In the genomic region with DNA sequence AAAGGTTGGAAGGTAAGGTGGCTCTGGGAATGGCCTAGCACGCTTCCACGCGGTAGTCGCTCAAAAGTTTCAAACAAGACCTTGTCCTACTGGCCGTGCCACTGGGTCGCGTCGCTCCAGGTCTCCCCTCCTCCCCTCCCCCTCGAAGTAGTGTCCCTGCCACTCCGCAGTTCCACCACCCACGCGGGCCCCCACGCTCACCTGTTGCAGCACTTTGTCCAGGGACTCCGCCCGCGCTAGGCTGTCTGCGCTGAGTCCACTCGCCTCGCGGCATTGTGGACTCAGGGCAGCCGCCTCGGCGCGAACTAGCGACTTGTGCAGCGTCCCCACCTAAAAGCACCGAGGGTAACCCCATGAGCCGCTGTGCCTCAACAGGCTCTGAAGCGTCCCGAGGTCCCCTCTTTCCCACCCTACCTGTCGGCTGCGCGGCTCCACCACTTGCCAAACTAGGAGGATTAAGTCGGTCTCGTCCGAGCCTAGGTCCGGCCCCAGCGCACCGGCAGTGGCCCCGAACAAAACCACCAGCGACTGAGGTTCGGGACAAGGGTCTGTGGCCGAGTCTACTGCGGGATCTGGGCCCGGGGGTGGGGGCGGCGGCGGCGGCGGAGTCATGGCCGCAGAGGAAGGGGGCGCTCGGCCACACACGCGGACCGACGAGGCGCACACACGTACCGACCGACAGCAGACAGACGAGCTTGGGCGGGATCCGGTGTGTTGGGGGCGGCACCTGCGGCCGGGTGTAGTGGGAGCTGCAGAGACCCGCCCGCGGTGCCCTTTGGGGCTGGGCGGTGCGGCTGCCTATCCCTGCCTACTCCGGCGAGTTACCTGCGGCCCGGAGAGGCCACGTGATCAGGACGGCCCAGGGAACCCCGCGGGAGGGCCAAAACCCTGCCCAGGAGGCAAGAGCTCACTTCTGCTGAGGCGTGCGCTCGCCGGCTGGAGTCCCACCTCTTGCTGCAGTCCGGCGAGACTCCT, we compare ENCODE assay signal across 9 mouse cellular contexts. TPM values are rescaled to one million over a fixed set of nuclear protein-coding genes. Genes with fewer than 3 reads are reported as not detected.
A peak's percentile ranks its signal among the peaks of the same experiment; 100 is the strongest.
DNase-seq lines count a peak whose midpoint lies in the region; ATAC-seq lines count a peak whose summit lies in the region.
"Had no signal": no experiment of that assay in that cellular context is flagged by ENCODE, and none has a peak within 500 bp of the region (broad histone marks: within the 10 kb centered on the region; RNA-seq: fewer than 3 reads in every experiment).

A gene (minus strand): TSS at position 819 of the 975 bp plus-strand sequence.

- peaks cover 30% of the 10 kb centered on the region for H3K4me1 ChIP-seq in embryonic facial prominence, embryonic 13.5 days
- H3K4me1 ChIP-seq in hindbrain, embryonic 14.5 days (replicated peaks; ENCODE audit: control insufficient read depth, insufficient read depth, low read length) = peaks cover 22% of the 10 kb centered on the region
- H3K4me1 ChIP-seq in limb, embryonic 15.5 days = peaks cover 46% of the 10 kb centered on the region
- H3K4me1 ChIP-seq in midbrain, embryonic 14.5 days (ENCODE audit: control insufficient read depth, insufficient read depth, low read length) = peaks cover 22% of the 10 kb centered on the region

- peak within 1 kb of the TSS; percentile 84 for H3K4me2 ChIP-seq in embryonic facial prominence, embryonic 13.5 days
- peak within 1 kb of the TSS; percentile 68 for H3K4me2 ChIP-seq in hindbrain, embryonic 14.5 days (replicated peaks)
- H3K4me2 ChIP-seq in limb, embryonic 15.5 days = peak within 1 kb of the TSS; percentile 89
- peak within 1 kb of the TSS; percentile 78 for H3K4me2 ChIP-seq in midbrain, embryonic 14.5 days (ENCODE audit: low read length)

- H3K4me3 ChIP-seq in embryonic facial prominence, embryonic 13.5 days = peak within 1 kb of the TSS; percentile 54
- peak within 1 kb of the TSS; percentile 40 for H3K4me3 ChIP-seq in hindbrain, embryonic 14.5 days (replicated peaks; ENCODE audit: low read length)
- H3K4me3 ChIP-seq in limb, embryonic 15.5 days = peak within 1 kb of the TSS; percentile 51
- peak within 1 kb of the TSS; percentile 45 for H3K4me3 ChIP-seq in midbrain, embryonic 14.5 days (replicated peaks; ENCODE audit: low read depth, low read length)

- peaks cover 17% of the 10 kb centered on the region for H3K36me3 ChIP-seq in embryonic facial prominence, embryonic 13.5 days
- peaks cover 8% of the 10 kb centered on the region for H3K36me3 ChIP-seq in hindbrain, embryonic 14.5 days (replicated peaks; ENCODE audit: control insufficient read depth, insufficient read depth)
- peaks cover 15% of the 10 kb centered on the region for H3K36me3 ChIP-seq in limb, embryonic 15.5 days
- peaks cover 9% of the 10 kb centered on the region; the same call in 1 of the 2 replicates for H3K36me3 ChIP-seq in midbrain, embryonic 14.5 days (ENCODE audit: control insufficient read depth, insufficient read depth, low read length)

- peaks cover 62% of the 10 kb centered on the region for H3K27me3 ChIP-seq in embryonic facial prominence, embryonic 13.5 days
- H3K27me3 ChIP-seq in hindbrain, embryonic 14.5 days (ENCODE audit: control insufficient read depth, insufficient read depth, low read length) = peaks cover 75% of the 10 kb centered on the region
- peaks cover 47% of the 10 kb centered on the region for H3K27me3 ChIP-seq in limb, embryonic 15.5 days
- H3K27me3 ChIP-seq in midbrain, embryonic 14.5 days (ENCODE audit: control insufficient read depth, insufficient read depth, low read length) = peaks cover 69% of the 10 kb centered on the region

- H3K27ac ChIP-seq in embryonic facial prominence, embryonic 13.5 days = peak within 1 kb of the TSS; percentile 73
- no peak within 1 kb of the TSS for H3K27ac ChIP-seq in hindbrain, embryonic 14.5 days
- H3K27ac ChIP-seq in limb, embryonic 15.5 days = peak within 1 kb of the TSS; percentile 68
- H3K27ac ChIP-seq in midbrain, embryonic 14.5 days (replicated peaks; ENCODE audit: low read depth, low read length) = no peak within 1 kb of the TSS

- H3K9ac ChIP-seq in embryonic facial prominence, embryonic 13.5 days = peak within 1 kb of the TSS; percentile 68
- peak within 1 kb of the TSS; percentile 46 for H3K9ac ChIP-seq in hindbrain, embryonic 14.5 days
- H3K9ac ChIP-seq in limb, embryonic 15.5 days = peak within 1 kb of the TSS; percentile 39
- peak within 1 kb of the TSS; percentile 39 for H3K9ac ChIP-seq in midbrain, embryonic 14.5 days (replicated peaks; ENCODE audit: low read length)

- no peaks in the 10 kb centered on the region for H3K9me3 ChIP-seq in embryonic facial prominence, embryonic 13.5 days
- H3K9me3 ChIP-seq in hindbrain, embryonic 14.5 days (ENCODE audit: control insufficient read depth, low read length) = no peaks in the 10 kb centered on the region
- H3K9me3 ChIP-seq in limb, embryonic 15.5 days = no peaks in the 10 kb centered on the region
- H3K9me3 ChIP-seq in midbrain, embryonic 14.5 days (ENCODE audit: control insufficient read depth, low read length) = no peaks in the 10 kb centered on the region

- 0 out of 2 replicates have a peak, but pooled peaks have one; percentile 17 for ATAC-seq in embryonic facial prominence, embryonic 13.5 days (ENCODE audit: insufficient number of reproducible peaks, insufficient read depth, low FRiP score, low TSS enrichment, low read depth)
- no peak for ATAC-seq in hindbrain, embryonic 14.5 days (ENCODE audit: low FRiP score)
- ATAC-seq in limb, embryonic 15.5 days (ENCODE audit: insufficient number of reproducible peaks, low FRiP score, low TSS enrichment, low read depth) = no peak
- no peak for ATAC-seq in midbrain, embryonic 14.5 days (ENCODE audit: low FRiP score, low TSS enrichment)

- peak; percentile 83 for DNase-seq in adrenal gland, adult 2 months
- DNase-seq in adrenal gland, adult 8-10 months = no peak
- no peak for DNase-seq in hindbrain, embryonic 14.5 days (ENCODE audit: low spot score)
- DNase-seq in midbrain, embryonic 14.5 days = peak; percentile 29
- DNase-seq in thymus, postnatal 36 days = peak; percentile 64 to 76
- DNase-seq in cerebellum, adult 9-10 months = no peak

- WGBS in embryonic facial prominence, embryonic 13.5 days = 1% methylated on average over 86 of the region's 86 CpGs
- 1% methylated on average over 77 of the region's 86 CpGs for WGBS in hindbrain, embryonic 14.5 days
- WGBS in limb, embryonic 15.5 days = under 1% methylated on average over 86 of the region's 86 CpGs
- WGBS in midbrain, embryonic 14.5 days = under 1% methylated on average over 86 of the region's 86 CpGs

RNA-seq across cellular contexts. Expression of the gene that starts here (rescaled TPM):
- total RNA-seq in adrenal gland, adult 2 months (2021) = 1 to 10 TPM; 1.7 to 3.7 TPM
- 2.0 and 5.5 TPM in 2 replicates for polyA plus RNA-seq in adrenal gland, adult 2 months (2012; rRNA removed)
- total RNA-seq in adrenal gland, adult 8-10 months (2022) = 1 to 10 TPM; 2.7 to 5.6 (median 4.7) TPM
- 22.2 and 25.9 TPM in 2 replicates for polyA plus RNA-seq in embryonic facial prominence, embryonic 13.5 days (2015; fragmentation: Nextera tagmentation; extraction: Ambion mirVana)
- polyA plus RNA-seq in hindbrain, embryonic 14.5 days (2014; fragmentation: Nextera tagmentation; extraction: Ambion mirVana) = 0.19 TPM in 1 of 2 replicates, not detected in the other
- polyA plus RNA-seq in limb, embryonic 15.5 days (2015; fragmentation: Nextera tagmentation; extraction: Ambion mirVana) = 57.6 and 58.3 TPM in 2 replicates
- 0.25 TPM in 1 of 2 replicates, not detected in the other for polyA plus RNA-seq in midbrain, embryonic 14.5 days (2014; fragmentation: Nextera tagmentation; extraction: Ambion mirVana)
- total RNA-seq: left cerebral cortex, adult 18-20 months had no signal

Comparison
In these comparisons a context has a peak if more than half of its experiments do, and no peak if none do; other contexts are left out.
1. DNase-seq: peak in adrenal gland, adult 2 months (single experiment) and thymus, postnatal 36 days (2 of 2); none in adrenal gland, adult 8-10 months (single experiment), hindbrain, embryonic 14.5 days (single experiment) and cerebellum, adult 9-10 months (single experiment).
2. Peak in DNase-seq, H3K4me3 ChIP-seq, H3K9ac ChIP-seq and H3K4me2 ChIP-seq in midbrain, embryonic 14.5 days; RNA of the gene not detected or under 1 TPM.
3. H3K27ac ChIP-seq: peak in embryonic facial prominence, embryonic 13.5 days (single experiment) and limb, embryonic 15.5 days (single experiment); none in hindbrain, embryonic 14.5 days (single experiment) and midbrain, embryonic 14.5 days (single experiment).
4. Peak in every context shown above with its lines, with median percentiles within 50 percentile points of each other: H3K4me2 ChIP-seq, H3K4me3 ChIP-seq and H3K9ac ChIP-seq.